Comparison of ENCODE assay signal across 11 mouse cellular contexts in genomic region chr11:99369229-99369628, GRCm38 (mm10). TPM values are rescaled to one million over a fixed set of nuclear protein-coding genes. Genes with fewer than 3 reads are reported as not detected.
DNase-seq lines count a peak whose midpoint lies in the region; ATAC-seq lines count a peak whose summit lies in the region.
"Had no signal": no experiment of that assay in that cellular context is flagged by ENCODE, and none has a peak within 500 bp of the region (broad histone marks: within the 10 kb centered on the region; RNA-seq: fewer than 3 reads in every experiment).

No protein-coding gene starts in this region.

- no peak overlapping the region for H3K4me3 ChIP-seq in hindbrain, embryonic 10.5 days
- H3K4me3 ChIP-seq in hindbrain, embryonic 14.5 days (replicated peaks; ENCODE audit: low read length) = no peak overlapping the region
- no peak overlapping the region for H3K4me3 ChIP-seq in midbrain, embryonic 14.5 days (replicated peaks; ENCODE audit: low read depth, low read length)
- no peak overlapping the region for H3K4me3 ChIP-seq in midbrain, embryonic 16.5 days (ENCODE audit: low read depth, low read length)
- H3K4me3 ChIP-seq in neural tube, embryonic 11.5 days (ENCODE audit: low read depth, low read length) = no peak overlapping the region

- no peak overlapping the region for H3K9ac ChIP-seq in hindbrain, embryonic 14.5 days
- no peak overlapping the region for H3K9ac ChIP-seq in midbrain, embryonic 14.5 days (replicated peaks; ENCODE audit: low read length)
- no peak overlapping the region for H3K9ac ChIP-seq in midbrain, embryonic 16.5 days (ENCODE audit: low read depth, low read length)
- H3K9ac ChIP-seq in neural tube, embryonic 11.5 days (ENCODE audit: low read length) = no peak overlapping the region

- ATAC-seq in hindbrain, embryonic 14.5 days (ENCODE audit: low FRiP score) = no peak
- no peak for ATAC-seq in midbrain, embryonic 14.5 days (ENCODE audit: low FRiP score, low TSS enrichment)
- no peak for ATAC-seq in midbrain, embryonic 16.5 days
- no peak for ATAC-seq in neural tube, embryonic 11.5 days (ENCODE audit: insufficient read depth, low FRiP score, low TSS enrichment)
- ATAC-seq in megakaryocyte-erythroid progenitor cell, adult 5-6 weeks (replicated peaks; ENCODE audit: low FRiP score, low TSS enrichment, poor library complexity, severe bottlenecking) = no peak

- no peaks in the 10 kb centered on the region for H3K27me3 ChIP-seq in hindbrain, embryonic 10.5 days (ENCODE audit: insufficient read depth, poor library complexity, severe bottlenecking)
- no peaks in the 10 kb centered on the region for H3K27me3 ChIP-seq in hindbrain, embryonic 14.5 days (ENCODE audit: control insufficient read depth, insufficient read depth, low read length)
- no peaks in the 10 kb centered on the region for H3K27me3 ChIP-seq in midbrain, embryonic 14.5 days (ENCODE audit: control insufficient read depth, insufficient read depth, low read length)
- H3K27me3 ChIP-seq in midbrain, embryonic 16.5 days (ENCODE audit: control insufficient read depth, insufficient read depth, low read depth, low read length) = no peaks in the 10 kb centered on the region
- H3K27me3 ChIP-seq in neural tube, embryonic 11.5 days (ENCODE audit: control insufficient read depth, insufficient read depth, low read length) = no peaks in the 10 kb centered on the region

- H3K36me3 ChIP-seq in hindbrain, embryonic 10.5 days = no peaks in the 10 kb centered on the region
- no peaks in the 10 kb centered on the region for H3K36me3 ChIP-seq in hindbrain, embryonic 14.5 days (replicated peaks; ENCODE audit: control insufficient read depth, insufficient read depth)
- no peaks in the 10 kb centered on the region for H3K36me3 ChIP-seq in midbrain, embryonic 14.5 days (ENCODE audit: control insufficient read depth, insufficient read depth, low read length)
- H3K36me3 ChIP-seq in midbrain, embryonic 16.5 days (ENCODE audit: control insufficient read depth, insufficient read depth, low read length) = no peaks in the 10 kb centered on the region
- H3K36me3 ChIP-seq in neural tube, embryonic 11.5 days (ENCODE audit: control insufficient read depth, insufficient read depth, low read length) = no peaks in the 10 kb centered on the region

- peak; percentile 22 for DNase-seq in hindbrain, embryonic 10.5 days (ENCODE audit: low spot score)
- no peak for DNase-seq in hindbrain, embryonic 14.5 days (ENCODE audit: low spot score)
- peak; percentile 52 for DNase-seq in midbrain, embryonic 14.5 days
- peak; percentile 15 for DNase-seq in adipocyte (ENCODE audit: low spot score)
- DNase-seq in neural tube, embryonic 11.5 days (ENCODE audit: low spot score) = peak; percentile 12
- no peak for DNase-seq in urinary bladder, postnatal 25 days (ENCODE audit: low spot score)
- DNase-seq: gastrocnemius, postnatal 14 days had no signal

- H3K4me2 ChIP-seq in hindbrain, embryonic 14.5 days (replicated peaks) = no peak overlapping the region
- no peak overlapping the region for H3K4me2 ChIP-seq in midbrain, embryonic 14.5 days (ENCODE audit: low read length)
- no peak overlapping the region for H3K4me2 ChIP-seq in midbrain, embryonic 16.5 days (ENCODE audit: low read length)
- H3K4me2 ChIP-seq in neural tube, embryonic 11.5 days (ENCODE audit: low read depth) = no peak overlapping the region

- H3K4me1 ChIP-seq in hindbrain, embryonic 10.5 days (replicated peaks) = no peaks in the 10 kb centered on the region
- H3K4me1 ChIP-seq in hindbrain, embryonic 14.5 days (replicated peaks; ENCODE audit: control insufficient read depth, insufficient read depth, low read length) = no peaks in the 10 kb centered on the region
- no peaks in the 10 kb centered on the region for H3K4me1 ChIP-seq in midbrain, embryonic 14.5 days (ENCODE audit: control insufficient read depth, insufficient read depth, low read length)
- no peaks in the 10 kb centered on the region for H3K4me1 ChIP-seq in midbrain, embryonic 16.5 days (ENCODE audit: control insufficient read depth, insufficient read depth, low read length)
- H3K4me1 ChIP-seq in neural tube, embryonic 11.5 days (ENCODE audit: control insufficient read depth, insufficient read depth, low read length) = no peaks in the 10 kb centered on the region

- WGBS in hindbrain, embryonic 10.5 days = 11% methylated on average over 3 of the region's 3 CpGs
- WGBS in hindbrain, embryonic 14.5 days = 13% methylated on average over 3 of the region's 3 CpGs
- 11% methylated on average over 3 of the region's 3 CpGs for WGBS in midbrain, embryonic 14.5 days
- 14% methylated on average over 3 of the region's 3 CpGs for WGBS in midbrain, embryonic 16.5 days
- WGBS in neural tube, embryonic 11.5 days = 18% methylated on average over 3 of the region's 3 CpGs

- H3K27ac ChIP-seq in hindbrain, embryonic 10.5 days = no peak overlapping the region
- no peak overlapping the region for H3K27ac ChIP-seq in hindbrain, embryonic 14.5 days
- no peak overlapping the region for H3K27ac ChIP-seq in midbrain, embryonic 14.5 days (replicated peaks; ENCODE audit: low read depth, low read length)
- no peak overlapping the region for H3K27ac ChIP-seq in midbrain, embryonic 16.5 days (ENCODE audit: low read length)
- H3K27ac ChIP-seq in neural tube, embryonic 11.5 days (ENCODE audit: low read depth, low read length) = no peak overlapping the region
- H3K27ac ChIP-seq: macrophage had no signal

- H3K9me3 ChIP-seq in hindbrain, embryonic 10.5 days = no peaks in the 10 kb centered on the region
- no peaks in the 10 kb centered on the region for H3K9me3 ChIP-seq in hindbrain, embryonic 14.5 days (ENCODE audit: control insufficient read depth, low read length)
- H3K9me3 ChIP-seq in midbrain, embryonic 14.5 days (ENCODE audit: control insufficient read depth, low read length) = no peaks in the 10 kb centered on the region
- no peaks in the 10 kb centered on the region for H3K9me3 ChIP-seq in midbrain, embryonic 16.5 days (replicated peaks; ENCODE audit: control insufficient read depth, low read length, poor library complexity, severe bottlenecking)
- no peaks in the 10 kb centered on the region for H3K9me3 ChIP-seq in neural tube, embryonic 11.5 days (ENCODE audit: control insufficient read depth, low read length)

RNA-seq across cellular contexts. Expression of gene Krt28, which starts 5.5 kb away (rescaled TPM):
- polyA plus RNA-seq in hindbrain, embryonic 10.5 days (2016; fragmentation: Nextera tagmentation; extraction: Ambion mirVana) = 0.25 and 0.26 TPM in 2 replicates
- 0.38 and 0.59 TPM in 2 replicates for polyA plus RNA-seq in hindbrain, embryonic 14.5 days (2014; fragmentation: Nextera tagmentation; extraction: Ambion mirVana)
- polyA plus RNA-seq in midbrain, embryonic 14.5 days (2014; fragmentation: Nextera tagmentation; extraction: Ambion mirVana) = 0.17 and 0.26 TPM in 2 replicates
- polyA plus RNA-seq in midbrain, embryonic 16.5 days (2015; fragmentation: Nextera tagmentation; extraction: Ambion mirVana) = 0.29 and 0.46 TPM in 2 replicates
- 0.15 and 0.19 TPM in 2 replicates for polyA plus RNA-seq in neural tube, embryonic 11.5 days (2014; fragmentation: Nextera tagmentation; extraction: Ambion mirVana)
- total RNA-seq in megakaryocyte-erythroid progenitor cell, adult 5-6 weeks (2014; fragmentation: Nextera tagmentation) = not detected in 2 replicates
- not detected in 2 replicates for total RNA-seq in megakaryocyte-erythroid progenitor cell, adult 5-6 weeks (2017)
- total RNA-seq: gastrocnemius, postnatal 14 days had no signal
- polyA plus RNA-seq: macrophage; spleen, adult 2 months had no signal

RNA-seq across cellular contexts. Expression of gene Krt27, which starts 18.3 kb away (rescaled TPM):
- polyA plus RNA-seq in hindbrain, embryonic 10.5 days (2016; fragmentation: Nextera tagmentation; extraction: Ambion mirVana) = not detected in 2 replicates
- 0.13 TPM in 1 of 2 replicates, not detected in the other for polyA plus RNA-seq in hindbrain, embryonic 14.5 days (2014; fragmentation: Nextera tagmentation; extraction: Ambion mirVana)
- polyA plus RNA-seq in midbrain, embryonic 14.5 days (2014; fragmentation: Nextera tagmentation; extraction: Ambion mirVana) = not detected in 2 replicates
- not detected in 2 replicates for polyA plus RNA-seq in midbrain, embryonic 16.5 days (2015; fragmentation: Nextera tagmentation; extraction: Ambion mirVana)
- not detected in 2 replicates for polyA plus RNA-seq in neural tube, embryonic 11.5 days (2014; fragmentation: Nextera tagmentation; extraction: Ambion mirVana)
- not detected in 2 replicates for total RNA-seq in megakaryocyte-erythroid progenitor cell, adult 5-6 weeks (2014; fragmentation: Nextera tagmentation)
- total RNA-seq in megakaryocyte-erythroid progenitor cell, adult 5-6 weeks (2017) = not detected in 2 replicates
- total RNA-seq: gastrocnemius, postnatal 14 days had no signal
- polyA plus RNA-seq: macrophage; spleen, adult 2 months had no signal

RNA-seq across cellular contexts. Expression of gene Krt10, which starts 19.9 kb away (rescaled TPM):
- 22.4 and 27.4 TPM in 2 replicates for polyA plus RNA-seq in hindbrain, embryonic 10.5 days (2016; fragmentation: Nextera tagmentation; extraction: Ambion mirVana)
- polyA plus RNA-seq in hindbrain, embryonic 14.5 days (2014; fragmentation: Nextera tagmentation; extraction: Ambion mirVana) = 31.7 and 39.9 TPM in 2 replicates
- 33.8 and 37.9 TPM in 2 replicates for polyA plus RNA-seq in midbrain, embryonic 14.5 days (2014; fragmentation: Nextera tagmentation; extraction: Ambion mirVana)
- 28.9 and 29.8 TPM in 2 replicates for polyA plus RNA-seq in midbrain, embryonic 16.5 days (2015; fragmentation: Nextera tagmentation; extraction: Ambion mirVana)
- polyA plus RNA-seq in neural tube, embryonic 11.5 days (2014; fragmentation: Nextera tagmentation; extraction: Ambion mirVana) = 22.4 and 23.5 TPM in 2 replicates
- 0.59 and 4.9 TPM in 2 replicates for total RNA-seq in megakaryocyte-erythroid progenitor cell, adult 5-6 weeks (2014; fragmentation: Nextera tagmentation)
- total RNA-seq in megakaryocyte-erythroid progenitor cell, adult 5-6 weeks (2017) = not detected in 2 replicates

RNA-seq across cellular contexts. Expression of gene Krt26, which starts 31.5 kb away (rescaled TPM):
- polyA plus RNA-seq in hindbrain, embryonic 10.5 days (2016; fragmentation: Nextera tagmentation; extraction: Ambion mirVana) = 0.12 and 0.43 TPM in 2 replicates
- 0.26 TPM in 1 of 2 replicates, not detected in the other for polyA plus RNA-seq in hindbrain, embryonic 14.5 days (2014; fragmentation: Nextera tagmentation; extraction: Ambion mirVana)
- 0.28 and 0.51 TPM in 2 replicates for polyA plus RNA-seq in midbrain, embryonic 14.5 days (2014; fragmentation: Nextera tagmentation; extraction: Ambion mirVana)
- polyA plus RNA-seq in midbrain, embryonic 16.5 days (2015; fragmentation: Nextera tagmentation; extraction: Ambion mirVana) = 0.19 TPM in 2 replicates
- 0.12 TPM in 1 of 2 replicates, not detected in the other for polyA plus RNA-seq in neural tube, embryonic 11.5 days (2014; fragmentation: Nextera tagmentation; extraction: Ambion mirVana)
- total RNA-seq in megakaryocyte-erythroid progenitor cell, adult 5-6 weeks (2014; fragmentation: Nextera tagmentation) = not detected in 2 replicates
- total RNA-seq in megakaryocyte-erythroid progenitor cell, adult 5-6 weeks (2017) = not detected in 2 replicates
- total RNA-seq: gastrocnemius, postnatal 14 days had no signal
- polyA plus RNA-seq: macrophage; spleen, adult 2 months had no signal

RNA-seq across cellular contexts. Expression of gene Krt25, which starts 46.5 kb away (rescaled TPM):
- polyA plus RNA-seq in hindbrain, embryonic 10.5 days (2016; fragmentation: Nextera tagmentation; extraction: Ambion mirVana) = 0.07 TPM in 1 of 2 replicates, not detected in the other
- 0.75 and 0.81 TPM in 2 replicates for polyA plus RNA-seq in hindbrain, embryonic 14.5 days (2014; fragmentation: Nextera tagmentation; extraction: Ambion mirVana)
- 0.11 TPM in 1 of 2 replicates, not detected in the other for polyA plus RNA-seq in midbrain, embryonic 14.5 days (2014; fragmentation: Nextera tagmentation; extraction: Ambion mirVana)
- 0.14 and 0.29 TPM in 2 replicates for polyA plus RNA-seq in midbrain, embryonic 16.5 days (2015; fragmentation: Nextera tagmentation; extraction: Ambion mirVana)
- polyA plus RNA-seq in neural tube, embryonic 11.5 days (2014; fragmentation: Nextera tagmentation; extraction: Ambion mirVana) = 0.12 and 0.23 TPM in 2 replicates
- not detected in 2 replicates for total RNA-seq in megakaryocyte-erythroid progenitor cell, adult 5-6 weeks (2014; fragmentation: Nextera tagmentation)
- total RNA-seq in megakaryocyte-erythroid progenitor cell, adult 5-6 weeks (2017) = not detected in 2 replicates
- total RNA-seq: gastrocnemius, postnatal 14 days had no signal
- polyA plus RNA-seq: macrophage; spleen, adult 2 months had no signal

Comparison
In these comparisons a context has a peak if more than half of its experiments do, and no peak if none do; other contexts are left out.
1. DNase-seq: peak in hindbrain, embryonic 10.5 days (single experiment), midbrain, embryonic 14.5 days (single experiment), adipocyte (single experiment) and neural tube, embryonic 11.5 days (single experiment); none in hindbrain, embryonic 14.5 days (single experiment) and urinary bladder, postnatal 25 days (single experiment).